Mouse (Mus musculus) heart, postnatal 0 days (tissue): Measurements from ENCODE around the gene Grid1. TPM values are rescaled to one million over a fixed set of nuclear protein-coding genes. Genes with fewer than 3 reads are reported as not detected.

Source experiments
- ATAC-seq: fragments of 200-750 bp; cut with Nextera tagmentation; 2 replicates; pipeline ENCODE4 v1.8.0; 2017; ENCODE audit warnings: low read depth, moderate number of reproducible peaks, moderate library complexity; ENCODE audit not compliant: insufficient read depth
- DNase-seq: peaks from one replicate; pipeline ENCODE4 v3.0.0-alpha.2; 2016; ENCODE audit warnings: low spot score
- H3K27ac ChIP-seq: fragments of 300-500 bp; sonication (generic); 2 replicates; pipeline ENCODE4 v1.5.1; 2014; ENCODE audit warnings: low read depth, mild to moderate bottlenecking
- H3K27me3 ChIP-seq: fragments of 300-500 bp; sonication (generic); 2 replicates; pipeline ENCODE4 v1.6.1; 2014; ENCODE audit warnings: low read length, mixed read lengths; ENCODE audit not compliant: control insufficient read depth, insufficient read depth
- H3K36me3 ChIP-seq: fragments of 300-500 bp; sonication (generic); replicated peaks from 2 replicates; pipeline ENCODE4 v1.6.1; 2014; ENCODE audit warnings: low read length, mixed read lengths; ENCODE audit not compliant: control insufficient read depth, insufficient read depth
- H3K4me1 ChIP-seq: fragments of 300-500 bp; sonication (generic); 2 replicates; pipeline ENCODE4 v1.6.1; 2014; ENCODE audit warnings: antibody characterized with exemption; ENCODE audit not compliant: control insufficient read depth, insufficient read depth
- H3K4me2 ChIP-seq: fragments of 300-500 bp; sonication (generic); 2 replicates; pipeline ENCODE4 v1.6.1; 2014; ENCODE audit warnings: low read depth, mild to moderate bottlenecking, low read length, moderate library complexity
- H3K4me3 ChIP-seq: fragments of 300-500 bp; sonication (generic); 2 replicates; pipeline ENCODE4 v1.5.1; 2014; ENCODE audit warnings: low read depth, low read length
- H3K9ac ChIP-seq: fragments of 300-500 bp; sonication (generic); replicated peaks from 2 replicates; pipeline ENCODE4 v1.6.1; 2014; ENCODE audit warnings: low read depth, low read length, mixed read lengths
- H3K9me3 ChIP-seq: fragments of 300-500 bp; sonication (generic); replicated peaks from 2 replicates; pipeline ENCODE4 v1.6.1; 2016; ENCODE audit warnings: low read length; ENCODE audit not compliant: control insufficient read depth
- CTCF ChIP-seq: IDR thresholded peaks from 2 replicates; pipeline ENCODE4 v1.5.1; 2016; ENCODE audit warnings: antibody characterized with exemption, control low read depth, low read depth
- EP300 ChIP-seq: IDR thresholded peaks from 2 replicates; pipeline ENCODE4 v1.6.1; 2016; ENCODE audit warnings: antibody characterized with exemption, low read depth
- WGBS: fragments of 180-500 bp; shearing (Covaris S2); extraction: QIAGEN DNeasy Blood & Tissue Kit; methylation state at CpG from one replicate; pipeline ENCODE4 v1.1.7; 2014; 5-methylcytosine and 5-hydroxymethylcytosine counted together
- polyA plus RNA-seq: library from polyadenylated mRNA; unstranded; fragments of >200 nt; fragmentation: Nextera tagmentation; extraction: Ambion mirVana; gene quantifications from 2 replicates; pipeline ENCODE4 v1.2.1, GENCODE M21; 2015
- total RNA-seq: library from RNA; depleted of rRNA; stranded (reverse); fragments of >200 nt; gene quantifications from 2 replicates; pipeline ENCODE4 v1.2.3, GENCODE M21; 2014; ENCODE audit warnings: low replicate concordance

Gene Grid1
- total and polyA plus RNA-seq, 2 experiments from 2014 or later: 0.05 TPM; not detected in 1

GRCm38 (mm10) chr14:35135056-35135455 lies 315.1 kb downstream of the Grid1 start:
- no peaks in the 10 kb centered on the region for H3K36me3 ChIP-seq
- no peak for ATAC-seq
- H3K9me3 ChIP-seq: no peaks in the 10 kb centered on the region
- no peak overlapping the region for H3K4me3 ChIP-seq
- H3K27ac ChIP-seq: no peak overlapping the region
- no peak for DNase-seq
- H3K27me3 ChIP-seq: no peaks in the 10 kb centered on the region
- no peaks in the 10 kb centered on the region for H3K4me1 ChIP-seq
- H3K9ac ChIP-seq: no peak overlapping the region
- TF ChIP-seq CTCF (no peak), EP300 (no peak)
- H3K4me2 ChIP-seq: no peak overlapping the region
- WGBS: 74% methylated on average over 2 of the region's 2 CpGs

- Histone ChIP-seq H3K36me3 (no peaks in the 10 kb centered on the region), H3K27me3 (no peaks in the 10 kb centered on the region), H3K9me3 (no peaks in the 10 kb centered on the region), H3K4me2 (no peak overlapping the region), H3K4me1 (no peaks in the 10 kb centered on the region), H3K27ac (no peak overlapping the region), H3K4me3 (no peak overlapping the region), H3K9ac (no peak overlapping the region)
- 76% methylated on average over 7 of the region's 7 CpGs for WGBS
- ATAC-seq (no peak), DNase-seq (no peak)
- TF ChIP-seq EP300 (no peak), CTCF (no peak)
Measured at GRCm38 (mm10) chr14:35138069-35138468, 318.2 kb downstream of the Grid1 start.

DNA sequence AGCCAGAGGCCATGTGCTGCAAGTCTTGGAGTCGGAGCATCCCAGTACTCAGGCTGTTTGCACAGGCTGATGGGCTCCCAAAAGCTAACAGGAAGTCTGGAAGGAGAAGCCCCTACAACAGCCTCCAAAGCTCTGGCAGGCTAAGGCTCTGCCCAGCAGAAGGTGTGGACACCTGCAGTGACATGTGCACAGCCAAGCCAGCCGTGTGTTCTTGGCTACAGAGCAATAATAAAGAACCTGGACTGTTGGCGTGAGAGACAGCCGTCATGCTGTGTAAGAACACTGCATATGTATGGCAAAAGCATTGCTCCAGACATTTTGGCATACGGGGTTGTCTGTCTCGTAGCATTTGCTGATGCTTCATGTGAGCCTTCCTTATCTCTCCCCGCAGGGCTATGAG lies 319.9 kb downstream of the Grid1 start:
- H3K36me3 ChIP-seq: no peaks in the 10 kb centered on the region

GRCm38 (mm10) chr14:35152450-35152849 lies 332.5 kb downstream of the Grid1 start:
- Histone ChIP-seq H3K27me3 (no peaks in the 10 kb centered on the region), H3K4me2 (no peak overlapping the region), H3K36me3 (no peaks in the 10 kb centered on the region), H3K4me3 (no peak overlapping the region), H3K9ac (no peak overlapping the region), H3K4me1 (no peaks in the 10 kb centered on the region), H3K27ac (no peak overlapping the region), H3K9me3 (no peaks in the 10 kb centered on the region)
- TF ChIP-seq EP300: no peak
- TF ChIP-seq CTCF: no peak
- ATAC-seq (no peak), DNase-seq (no peak)
- 65% methylated on average over 3 of the region's 3 CpGs for WGBS

More for the DNA sequence above, 319.9 kb downstream of the Grid1 start:
- 62% methylated on average over 7 of the region's 7 CpGs for WGBS
- no peak for TF ChIP-seq CTCF
- no peak for TF ChIP-seq EP300
- Histone ChIP-seq H3K9ac (no peak overlapping the region), H3K27ac (no peak overlapping the region), H3K4me3 (no peak overlapping the region), H3K4me2 (no peak overlapping the region), H3K9me3 (no peaks in the 10 kb centered on the region), H3K4me1 (no peaks in the 10 kb centered on the region), H3K27me3 (no peaks in the 10 kb centered on the region)
- ATAC-seq (no peak), DNase-seq (no peak)

- H3K27ac ChIP-seq: no peak overlapping the region
Measured at GRCm38 (mm10) chr14:35153701-35154277, 333.9 kb downstream of the Grid1 start.

DNA sequence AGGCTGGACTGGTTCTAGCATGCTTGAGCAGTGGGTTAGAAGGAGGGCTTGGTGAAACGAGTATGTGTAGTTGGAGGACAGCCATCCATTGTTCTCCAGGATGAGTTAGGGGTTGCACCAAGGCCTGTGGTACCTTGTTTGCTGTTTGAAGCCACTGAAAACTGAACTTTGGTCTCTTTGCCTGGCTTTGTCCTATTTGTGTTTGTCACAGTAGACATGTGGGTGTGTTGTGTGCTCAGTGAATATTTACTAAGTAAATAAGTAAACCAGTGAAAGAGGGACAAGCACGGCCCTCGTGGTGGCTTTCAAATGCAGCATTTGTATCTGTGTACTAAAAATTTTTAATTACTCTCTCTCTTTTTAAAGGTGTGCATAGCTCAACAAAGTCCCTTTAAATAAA lies 334.5 kb downstream of the Grid1 start:
- no peak overlapping the region for H3K9ac ChIP-seq
- ATAC-seq (no peak), DNase-seq (no peak)
- H3K27ac ChIP-seq: no peak overlapping the region
- no peak for TF ChIP-seq EP300
- no peak overlapping the region for H3K4me3 ChIP-seq
- no peaks in the 10 kb centered on the region for H3K4me1 ChIP-seq
- no peaks in the 10 kb centered on the region for H3K36me3 ChIP-seq
- 64% methylated on average over 3 of the region's 3 CpGs for WGBS
- no peaks in the 10 kb centered on the region for H3K27me3 ChIP-seq
- no peak overlapping the region for H3K4me2 ChIP-seq
- no peaks in the 10 kb centered on the region for H3K9me3 ChIP-seq

More at GRCm38 (mm10) chr14:35153701-35154277, 333.9 kb downstream of the Grid1 start:
- no peak overlapping the region for H3K4me2 ChIP-seq
- ATAC-seq (no peak), DNase-seq (no peak)
- H3K9me3 ChIP-seq: no peaks in the 10 kb centered on the region
- no peak overlapping the region for H3K4me3 ChIP-seq
- H3K27me3 ChIP-seq: no peaks in the 10 kb centered on the region
- H3K36me3 ChIP-seq: no peaks in the 10 kb centered on the region
- TF ChIP-seq CTCF (no peak), EP300 (no peak)
- no peaks in the 10 kb centered on the region for H3K4me1 ChIP-seq
- 46% methylated on average over 3 of the region's 3 CpGs for WGBS
- no peak overlapping the region for H3K9ac ChIP-seq
